Mouse (Mus musculus): Measurements from ENCODE around the gene E130308A19Rik. TPM values are rescaled to one million over a fixed set of nuclear protein-coding genes. Genes with fewer than 3 reads are reported as not detected.

The E130308A19Rik gene
- total and polyA plus RNA-seq, 3 experiments, result 2.4 to 3.4 (median 3.1) TPM

DNA sequence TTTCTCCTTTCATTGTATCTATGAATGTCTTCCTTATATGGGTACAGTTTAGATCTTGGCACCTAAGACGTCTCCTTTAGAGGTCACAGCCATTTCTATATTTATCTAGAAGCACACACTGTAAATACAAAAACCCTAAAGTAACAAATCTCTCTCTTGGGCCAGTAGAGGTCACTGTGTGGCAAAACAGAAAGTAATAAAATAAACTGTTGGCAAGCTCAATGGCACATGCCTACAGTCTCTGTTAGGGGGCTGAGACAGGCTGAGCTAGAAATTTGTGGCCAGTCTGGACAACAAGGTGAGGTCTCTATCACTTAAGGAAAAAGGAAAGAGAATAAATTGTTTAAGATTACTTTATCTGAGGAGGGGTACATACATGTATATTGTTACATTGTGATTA, 11.0 kb upstream of the E130308A19Rik start:
- Histone ChIP-seq H3K36me3 (replicated peaks in 1 of 2; ENCODE audit: control insufficient read depth in 1 of 2, insufficient read depth in 1 of 2, low read length in 1 of 2) (peaks cover 0 to 8% of the 10 kb centered on the region in 2 experiments), H3K4me2 (ENCODE audit: insufficient read depth, low read depth, poor library complexity, severe bottlenecking) (no peak overlapping the region), H3K9me3 (replicated peaks; ENCODE audit: low read length) (peaks cover 2% of the 10 kb centered on the region), H3K4me1 (ENCODE audit: control insufficient read depth in 1 of 2, insufficient read depth in 2 of 2) (no peaks in the 10 kb centered on the region), H3K27ac (ENCODE audit: insufficient read depth, low read depth) (no peak overlapping the region), H3K4me3 (replicated peaks in 1 of 3; ENCODE audit: low read depth in 2 of 3, low read length in 2 of 3, poor library complexity in 1 of 3) (no peak overlapping the region), H3K79me2 (replicated peaks; ENCODE audit: control insufficient read depth, extremely low read depth, insufficient read depth, poor library complexity, severe bottlenecking) (no peaks in the 10 kb centered on the region), H3K27me3 (replicated peaks) (no peaks in the 10 kb centered on the region), H3K9ac (ENCODE audit: insufficient read depth, low read depth) (no peak overlapping the region)
- TF ChIP-seq MAFK (IDR thresholded peaks at IDR 0.05; ENCODE audit: insufficient replicate concordance, low read length), result no peak
- TF ChIP-seq IRF4 (IDR thresholded peaks at IDR 0.05; ENCODE audit: low read depth, low read length), result no peak
- no peak for TF ChIP-seq MAX (IDR thresholded peaks at IDR 0.05; ENCODE audit: low read length)
- TF ChIP-seq POLR2A (IDR thresholded peaks at IDR 0.05; ENCODE audit: low read depth, low read length), result no peak
- peak; percentile 52; the same call in 1 of the 2 replicates for TF ChIP-seq MYC (IDR thresholded peaks at IDR 0.05; ENCODE audit: low read depth, low read length)
- TF ChIP-seq USF1 (IDR thresholded peaks at IDR 0.05; ENCODE audit: low read depth, low read length), result no peak
- TF ChIP-seq PAX5 (IDR thresholded peaks at IDR 0.05; ENCODE audit: low read length), result no peak
- no peak for TF ChIP-seq MEF2A (IDR thresholded peaks at IDR 0.05; ENCODE audit: borderline replicate concordance, low read depth, low read length)
- TF ChIP-seq JUND (conservative IDR thresholded peaks at IDR 0.05; ENCODE audit: low read depth, low read length), result no peak
- peak; percentile 70 for TF ChIP-seq SMC3 (IDR thresholded peaks at IDR 0.05; ENCODE audit: low read depth, low read length)
- no peak for TF ChIP-seq CHD2 (IDR thresholded peaks at IDR 0.05; ENCODE audit: low read length)
- no peak for TF ChIP-seq KAT2A (IDR thresholded peaks at IDR 0.05; ENCODE audit: insufficient replicate concordance, low read length)
- peak; percentile 12 to 75; a peak in 2 of 4 replicates for TF ChIP-seq CTCF (conservative IDR thresholded peaks at IDR 0.05 in 1 of 2, IDR thresholded peaks at IDR 0.05 in 1 of 2; ENCODE audit: low read depth in 2 of 2, low read length in 2 of 2)
- TF ChIP-seq E2F4 (IDR thresholded peaks at IDR 0.05; ENCODE audit: insufficient replicate concordance, low read depth, low read length), result no peak
- 0 out of 2 replicates have a peak, but pooled peaks have one; percentile 23 for TF ChIP-seq ZC3H11A (IDR thresholded peaks at IDR 0.05; ENCODE audit: low read depth, low read length)
- no peak for TF ChIP-seq MXI1 (IDR thresholded peaks at IDR 0.05; ENCODE audit: low read depth, low read length)
- TF ChIP-seq RAD21 (IDR thresholded peaks at IDR 0.05; ENCODE audit: low read depth, low read length), result peak; percentile 73
- TF ChIP-seq ZMIZ1 (IDR thresholded peaks at IDR 0.05; ENCODE audit: low read depth, low read length), result no peak
- TF ChIP-seq ZKSCAN1 (IDR thresholded peaks at IDR 0.05; ENCODE audit: borderline replicate concordance, low read depth, low read length), result no peak
- no peak for TF ChIP-seq ZNF384 (IDR thresholded peaks at IDR 0.05; ENCODE audit: low read depth, low read length)
- no peak for TF ChIP-seq CHD1 (IDR thresholded peaks at IDR 0.05; ENCODE audit: low read depth, low read length)
- TF ChIP-seq BHLHE40 (IDR thresholded peaks at IDR 0.05; ENCODE audit: low read depth, low read length), result no peak
- TF ChIP-seq UBTF (IDR thresholded peaks at IDR 0.05; ENCODE audit: low read depth, low read length), result no peak
- no peak for TF ChIP-seq NRF1 (IDR thresholded peaks at IDR 0.05; ENCODE audit: low read depth, low read length)
- in situ Hi-C loops (cut with MboI; ENCODE audit: low pct_ligation_motif_present, low pct_unique_long_range_greater_than_20kb, low sequenced_read_pairs) (loop anchor here (25.0 kb wide), 1 partner anchor 147 kb away; no protein-coding TSS in a partner anchor), dilution Hi-C loops (cut with MboI; ENCODE audit: extremely low pct_ligation_motif_present, extremely low pct_unique_long_range_greater_than_20kb, low sequenced_read_pairs) (no loop called here)
- DNase-seq (ENCODE audit: extremely low read depth), result peak; percentile 43

All from CH12.LX (cell line).